Mouse (Mus musculus): ENCODE results near the gene Nkain4. TPM values are rescaled to one million over a fixed set of nuclear protein-coding genes. Genes with fewer than 3 reads are reported as not detected.
A peak's percentile ranks its signal among the peaks of the same experiment; 100 is the strongest.

The Nkain4 gene
- polyA plus RNA-seq, 1 experiment from 2014 or later = 21.7 TPM

- Histone ChIP-seq H3K4me3 (no peak overlapping the region), H3K9ac (no peak overlapping the region), H3K36me3 (no peaks in the 10 kb centered on the region), H3K4me2 (replicated peaks) (peak overlapping the region; percentile 16; the same call in 1 of the 2 replicates), H3K27me3 (peaks cover 90% of the 10 kb centered on the region), H3K4me1 (peaks cover 32% of the 10 kb centered on the region), H3K9me3 (no peaks in the 10 kb centered on the region), H3K27ac (no peak overlapping the region)
- WGBS = 5% methylated on average over 9 of the region's 9 CpGs
- ATAC-seq (ENCODE audit: insufficient number of reproducible peaks, insufficient read depth, low FRiP score, low TSS enrichment) = no peak
These were observed 62.6 kb downstream of the Nkain4 start for GRCm38 (mm10) chr2:180891835-180892323.

GRCm38 (mm10) chr2:180891075-180891834 lies 63.2 kb downstream of the Nkain4 start:
- Histone ChIP-seq H3K9ac (no peak overlapping the region), H3K9me3 (no peaks in the 10 kb centered on the region), H3K27ac (peak overlapping the region; percentile 42; the same call in 1 of the 2 replicates), H3K36me3 (no peaks in the 10 kb centered on the region), H3K4me2 (replicated peaks) (peak overlapping the region; percentile 16; the same call in 1 of the 2 replicates), H3K27me3 (peaks cover 90% of the 10 kb centered on the region), H3K4me3 (0 out of 2 replicates have a peak overlapping the region, but pooled peaks have one; percentile 7), H3K4me1 (peaks cover 32% of the 10 kb centered on the region)
- ATAC-seq (ENCODE audit: insufficient number of reproducible peaks, insufficient read depth, low FRiP score, low TSS enrichment) = no peak
- 1% methylated on average over 37 of the region's 37 CpGs for WGBS

- Histone ChIP-seq H3K27me3 (peaks cover 84% of the 10 kb centered on the region), H3K9me3 (no peaks in the 10 kb centered on the region), H3K4me2 (replicated peaks) (peak overlapping the region; percentile 16; the same call in 1 of the 2 replicates), H3K4me3 (0 out of 2 replicates have a peak overlapping the region, but pooled peaks have one; percentile 7), H3K9ac (no peak overlapping the region), H3K36me3 (no peaks in the 10 kb centered on the region), H3K4me1 (peaks cover 32% of the 10 kb centered on the region), H3K27ac (peak overlapping the region; percentile 42; the same call in 1 of the 2 replicates)
- ATAC-seq (ENCODE audit: insufficient number of reproducible peaks, insufficient read depth, low FRiP score, low TSS enrichment) = no peak
- WGBS = 2% methylated on average over 29 of the region's 29 CpGs
These were observed 64.0 kb downstream of the Nkain4 start for GRCm38 (mm10) chr2:180890422-180891074.

- Histone ChIP-seq H3K27me3 (peaks cover 77% of the 10 kb centered on the region), H3K9ac (no peak overlapping the region), H3K27ac (no peak overlapping the region; the same call in 1 of the 2 replicates), H3K9me3 (no peaks in the 10 kb centered on the region), H3K4me3 (no peak overlapping the region), H3K36me3 (no peaks in the 10 kb centered on the region), H3K4me1 (peaks cover 32% of the 10 kb centered on the region), H3K4me2 (replicated peaks) (no peak overlapping the region)
- 21% methylated on average over 4 of the region's 4 CpGs for WGBS
- ATAC-seq (ENCODE audit: insufficient number of reproducible peaks, insufficient read depth, low FRiP score, low TSS enrichment) = no peak
These were observed 64.6 kb downstream of the Nkain4 start for GRCm38 (mm10) chr2:180889921-180890280.

DNA sequence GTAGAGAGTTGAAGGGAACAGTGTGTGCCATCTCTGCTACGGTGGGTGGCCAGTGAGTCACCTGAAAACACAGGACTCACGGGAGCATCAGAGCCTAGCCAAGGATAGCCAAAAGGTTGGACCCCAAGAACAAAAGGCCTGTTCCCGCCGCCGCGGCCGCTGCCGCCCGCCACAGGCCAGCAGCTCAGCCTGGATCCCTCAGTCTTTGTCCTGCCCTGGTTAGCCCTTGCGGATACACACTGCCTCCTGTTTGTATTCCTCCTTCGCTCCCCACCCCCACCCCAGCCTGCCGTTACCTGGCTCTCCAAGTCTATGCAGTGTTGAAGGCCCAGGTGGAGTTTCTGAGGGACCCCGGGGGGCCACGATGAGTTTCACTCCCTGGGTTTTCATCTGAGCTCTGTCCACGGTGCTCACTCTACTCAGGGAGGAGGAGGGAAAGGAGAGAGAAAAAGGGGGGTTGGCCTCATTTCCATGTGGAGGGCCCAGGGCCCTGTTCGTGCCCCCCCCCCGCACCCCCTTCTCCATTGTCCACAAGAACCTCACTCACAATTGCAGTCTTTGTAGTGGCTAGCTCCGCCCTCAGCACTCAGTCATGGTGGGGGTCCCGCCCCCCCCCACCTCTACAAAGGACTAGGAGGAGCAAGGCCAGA lies 65.1 kb downstream of the Nkain4 start:
- Histone ChIP-seq H3K9me3 (no peaks in the 10 kb centered on the region), H3K27me3 (peaks cover 72% of the 10 kb centered on the region), H3K36me3 (no peaks in the 10 kb centered on the region), H3K4me2 (replicated peaks) (no peak overlapping the region), H3K4me1 (peaks cover 27% of the 10 kb centered on the region), H3K4me3 (no peak overlapping the region), H3K27ac (peak overlapping the region; percentile 11; the same call in 1 of the 2 replicates), H3K9ac (no peak overlapping the region)
- ATAC-seq (ENCODE audit: insufficient number of reproducible peaks, insufficient read depth, low FRiP score, low TSS enrichment) = no peak
- WGBS = 3% methylated on average over 18 of the region's 19 CpGs

GRCm38 (mm10) chr2:180885270-180885669 lies 69.2 kb downstream of the Nkain4 start:
- Histone ChIP-seq H3K27ac (no peak overlapping the region), H3K27me3 (peaks cover 31% of the 10 kb centered on the region), H3K4me3 (no peak overlapping the region), H3K4me2 (replicated peaks) (no peak overlapping the region), H3K4me1 (0 out of 2 replicates have a peak, but pooled peaks cover under 1% of the 10 kb centered on the region), H3K36me3 (no peaks in the 10 kb centered on the region), H3K9ac (no peak overlapping the region), H3K9me3 (no peaks in the 10 kb centered on the region)
- 56% methylated on average over 5 of the region's 5 CpGs for WGBS
- no peak for ATAC-seq (ENCODE audit: insufficient number of reproducible peaks, insufficient read depth, low FRiP score, low TSS enrichment)

Small RNAs within 50 kb of the gene (microRNA-seq; reads per million reads assigned to microRNA genes)
- not detected for gene Mir124a-3

Other genes with a start within 250 kb of the Nkain4 start
- 35.3 and 36.8 TPM in 2 replicates for gene Dido1, start 244.7 kb downstream of the Nkain4 start, polyA plus RNA-seq (2016; fragmentation: Nextera tagmentation; extraction: Ambion mirVana)
- gene Gid8, start 244.6 kb downstream of the Nkain4 start, polyA plus RNA-seq (2016; fragmentation: Nextera tagmentation; extraction: Ambion mirVana) = 62.6 and 63.6 TPM in 2 replicates
- 0.36 and 0.56 TPM in 2 replicates for gene Slc17a9, start 229.4 kb downstream of the Nkain4 start, polyA plus RNA-seq (2016; fragmentation: Nextera tagmentation; extraction: Ambion mirVana)
- gene Bhlhe23, start 177.8 kb downstream of the Nkain4 start, polyA plus RNA-seq (2016; fragmentation: Nextera tagmentation; extraction: Ambion mirVana) = 0.97 and 1.3 TPM in 2 replicates
- gene Ythdf1, start 33.8 kb downstream of the Nkain4 start, polyA plus RNA-seq (2016; fragmentation: Nextera tagmentation; extraction: Ambion mirVana) = 71.3 and 72.6 TPM in 2 replicates
- gene Birc7, start 25.7 kb downstream of the Nkain4 start, polyA plus RNA-seq (2016; fragmentation: Nextera tagmentation; extraction: Ambion mirVana) = 0.14 TPM in 1 of 2 replicates, not detected in the other
- gene Arfgap1, start 12.5 kb upstream of the Nkain4 start, polyA plus RNA-seq (2016; fragmentation: Nextera tagmentation; extraction: Ambion mirVana) = 113 and 116 TPM in 2 replicates
- 1.3 and 1.7 TPM in 2 replicates for gene Col20a1, start 31.8 kb upstream of the Nkain4 start, polyA plus RNA-seq (2016; fragmentation: Nextera tagmentation; extraction: Ambion mirVana)
- 5.5 and 7.1 TPM in 2 replicates for gene Chrna4, start 88.8 kb upstream of the Nkain4 start, polyA plus RNA-seq (2016; fragmentation: Nextera tagmentation; extraction: Ambion mirVana)
- gene Kcnq2, start 180.6 kb upstream of the Nkain4 start, polyA plus RNA-seq (2016; fragmentation: Nextera tagmentation; extraction: Ambion mirVana) = 2.8 and 4.9 TPM in 2 replicates
- gene Eef1a2, start 202.3 kb upstream of the Nkain4 start, polyA plus RNA-seq (2016; fragmentation: Nextera tagmentation; extraction: Ambion mirVana) = 0.22 and 0.42 TPM in 2 replicates
- 458 and 495 TPM in 2 replicates for gene Ppdpf, start 232.5 kb upstream of the Nkain4 start, polyA plus RNA-seq (2016; fragmentation: Nextera tagmentation; extraction: Ambion mirVana)
- gene Ptk6, start 248.1 kb upstream of the Nkain4 start, polyA plus RNA-seq (2016; fragmentation: Nextera tagmentation; extraction: Ambion mirVana) = not detected in 2 replicates

Data from embryonic facial prominence, embryonic 12.5 days (tissue).